In genomic region chr1:92113243-92114009, GRCm38 (mm10) we compare ENCODE assay signal across 13 mouse cellular contexts.
A peak's percentile ranks its signal among the peaks of the same experiment; 100 is the strongest.
DNase-seq lines count a peak whose midpoint lies in the region; ATAC-seq and TF ChIP-seq lines count a peak whose summit lies in the region.
"Had no signal": no experiment of that assay in that cellular context is flagged by ENCODE, and none has a peak within 500 bp of the region (broad histone marks: within the 10 kb centered on the region; RNA-seq: fewer than 3 reads in every experiment).

No protein-coding gene starts in this region.

- ATAC-seq in intestine, embryonic 15.5 days = peak; percentile 63
- peak; percentile 81 for ATAC-seq in stomach, embryonic 16.5 days (ENCODE audit: insufficient read depth, low FRiP score)

- H3K4me2 ChIP-seq in intestine, embryonic 15.5 days (replicated peaks) = no peak overlapping the region
- H3K4me2 ChIP-seq in stomach, embryonic 16.5 days (ENCODE audit: low read depth, low read length) = no peak overlapping the region
- H3K4me2 ChIP-seq: liver, embryonic 15.5 days had no signal

- peak; percentile 29 to 34 for DNase-seq in heart, adult 2 months
- no peak for DNase-seq in heart, postnatal 4 days
- DNase-seq in thymus, postnatal 4 days = peak; percentile 38
- no peak for DNase-seq in thymus, postnatal 25 days
- no peak for DNase-seq in cerebellum, adult 8-10 months
- DNase-seq in MN1 (ENCODE audit: low spot score) = no peak
- DNase-seq: adrenal gland, postnatal 25 days had no signal

- no peaks in the 10 kb centered on the region for H3K9me3 ChIP-seq in intestine, embryonic 15.5 days
- no peaks in the 10 kb centered on the region for H3K9me3 ChIP-seq in stomach, embryonic 16.5 days (replicated peaks; ENCODE audit: control insufficient read depth, low read length)
- H3K9me3 ChIP-seq: liver, embryonic 15.5 days had no signal

- intact Hi-C loops in heart, adult 2 months (cut with DNase I) = loop anchor here (2.0 kb wide), 1 partner anchor 65 kb away; no protein-coding TSS in a partner anchor

- H3K36me3 ChIP-seq in heart, adult 2 months (ENCODE audit: control insufficient read depth, insufficient read depth, low read length) = peaks cover 2% of the 10 kb centered on the region; the same call in 1 of the 2 replicates
- H3K36me3 ChIP-seq in intestine, embryonic 15.5 days = no peaks in the 10 kb centered on the region
- no peaks in the 10 kb centered on the region for H3K36me3 ChIP-seq in stomach, embryonic 16.5 days (ENCODE audit: control insufficient read depth, insufficient read depth, low read length)
- H3K36me3 ChIP-seq: liver, embryonic 15.5 days had no signal

- no peak for TF ChIP-seq POLR2A in heart, adult 2 months (IDR thresholded peaks at IDR 0.05; ENCODE audit: insufficient read depth, low read depth, low read length)

- WGBS in heart, adult 2 months = 38% methylated on average over 6 of the region's 6 CpGs
- WGBS in intestine, embryonic 15.5 days = 48% methylated on average over 6 of the region's 6 CpGs
- WGBS in stomach, embryonic 16.5 days = 46% methylated on average over 6 of the region's 6 CpGs

- peaks cover 22% of the 10 kb centered on the region for H3K4me1 ChIP-seq in heart, adult 2 months (ENCODE audit: control insufficient read depth, insufficient read depth, low read length)
- peaks cover 12% of the 10 kb centered on the region; the same call in 1 of the 2 replicates for H3K4me1 ChIP-seq in intestine, embryonic 15.5 days (replicated peaks)
- H3K4me1 ChIP-seq in stomach, embryonic 16.5 days (ENCODE audit: control insufficient read depth, insufficient read depth, low read length) = peaks cover 15% of the 10 kb centered on the region

- TF ChIP-seq CTCF in heart, adult 2 months (IDR thresholded peaks at IDR 0.05) = peak; percentile 28; the same call in 1 of the 2 replicates

- H3K79me2 ChIP-seq in heart, adult 2 months (replicated peaks; ENCODE audit: control insufficient read depth, insufficient read depth, low read length) = peaks cover 5% of the 10 kb centered on the region

- 0 out of 2 replicates have a peak, but pooled peaks have one; percentile 46 for TF ChIP-seq EP300 in heart, adult 2 months (IDR thresholded peaks at IDR 0.05; ENCODE audit: insufficient read depth, low read depth, low read length)

- H3K27me3 ChIP-seq in heart, adult 2 months (ENCODE audit: control insufficient read depth, insufficient read depth, low read length) = no peaks in the 10 kb centered on the region
- no peaks in the 10 kb centered on the region for H3K27me3 ChIP-seq in intestine, embryonic 15.5 days (replicated peaks)
- H3K27me3 ChIP-seq in stomach, embryonic 16.5 days (ENCODE audit: control insufficient read depth, insufficient read depth, low read length) = no peaks in the 10 kb centered on the region
- H3K27me3 ChIP-seq: CH12.LX; liver, embryonic 15.5 days had no signal

- peak overlapping the region; percentile 56; the same call in 1 of the 2 replicates for H3K9ac ChIP-seq in heart, adult 2 months (ENCODE audit: low read depth, low read length)
- no peak overlapping the region for H3K9ac ChIP-seq in intestine, embryonic 15.5 days
- no peak overlapping the region for H3K9ac ChIP-seq in stomach, embryonic 16.5 days (ENCODE audit: low read length)
- H3K9ac ChIP-seq: liver, embryonic 15.5 days had no signal

- peak overlapping the region; percentile 19 for H3K4me3 ChIP-seq in heart, adult 2 months
- no peak overlapping the region for H3K4me3 ChIP-seq in intestine, embryonic 15.5 days (replicated peaks)
- no peak overlapping the region for H3K4me3 ChIP-seq in stomach, embryonic 16.5 days (replicated peaks; ENCODE audit: low read length)
- H3K4me3 ChIP-seq: left cerebral cortex, adult 2 months; liver, embryonic 15.5 days; myocyte had no signal

- H3K27ac ChIP-seq in heart, adult 2 months = peak overlapping the region; percentile 60
- peak overlapping the region; percentile 37; the same call in 1 of the 2 replicates for H3K27ac ChIP-seq in intestine, embryonic 15.5 days
- H3K27ac ChIP-seq in stomach, embryonic 16.5 days (ENCODE audit: low read length) = peak overlapping the region; percentile 72
- H3K27ac ChIP-seq: liver, embryonic 15.5 days had no signal

Comparison
In these comparisons a context has a peak if more than half of its experiments do, and no peak if none do; other contexts are left out.
1. DNase-seq: peak in heart, adult 2 months (2 of 2) and thymus, postnatal 4 days (single experiment); none in heart, postnatal 4 days (single experiment), thymus, postnatal 25 days (single experiment), cerebellum, adult 8-10 months (single experiment) and MN1 (single experiment).
2. Peak in every context shown above with its lines, with median percentiles within 50 percentile points of each other: H3K27ac ChIP-seq.